Mouse (Mus musculus) limb, embryonic 10.5 days (tissue): Measurements from ENCODE around the gene Lcp1. TPM values are rescaled to one million over a fixed set of nuclear protein-coding genes. Genes with fewer than 3 reads are reported as not detected.

Experiments used
- DNase-seq: peaks from one replicate; pipeline ENCODE4 v3.0.0-alpha.2; 2017; ENCODE audit warnings: low spot score
- H3K27ac ChIP-seq: fragments of 300-500 bp; sonication (generic); 2 replicates; pipeline ENCODE4 v1.5.1; 2016; ENCODE audit warnings: mild to moderate bottlenecking
- H3K27me3 ChIP-seq: fragments of 300-500 bp; sonication (generic); 2 replicates; pipeline ENCODE4 v1.6.1; 2016; ENCODE audit warnings: low read depth, mild to moderate bottlenecking; ENCODE audit not compliant: poor library complexity, severe bottlenecking
- H3K36me3 ChIP-seq: fragments of 300-500 bp; sonication (generic); 2 replicates; pipeline ENCODE4 v1.6.1; 2016; ENCODE audit warnings: mild to moderate bottlenecking, moderate library complexity
- H3K4me1 ChIP-seq: fragments of 300-500 bp; sonication (generic); 2 replicates; pipeline ENCODE4 v1.6.1; 2016
- H3K4me3 ChIP-seq: fragments of 300-500 bp; sonication (generic); 2 replicates; pipeline ENCODE4 v1.5.1; 2016; ENCODE audit warnings: mild to moderate bottlenecking, moderate library complexity
- H3K9me3 ChIP-seq: fragments of 300-500 bp; sonication (generic); replicated peaks from 2 replicates; pipeline ENCODE4 v1.6.1; 2016; ENCODE audit warnings: mild to moderate bottlenecking
- WGBS: fragments of 180-500 bp; shearing (Covaris S2); methylation state at CpG from one replicate; pipeline ENCODE4 v1.1.7; 2016; 5-methylcytosine and 5-hydroxymethylcytosine counted together
- polyA plus RNA-seq: library from polyadenylated mRNA; unstranded; fragments of >200 nt; fragmentation: Nextera tagmentation; extraction: Ambion mirVana; gene quantifications from 2 replicates; pipeline ENCODE4 v1.2.1, GENCODE M21; 2016

Gene Lcp1
- polyA plus RNA-seq, 1 experiment from 2014 or later = 20.4 TPM

- Histone ChIP-seq H3K27me3 (no peaks in the 10 kb centered on the region), H3K4me3 (no peak overlapping the region), H3K36me3 (no peaks in the 10 kb centered on the region), H3K9me3 (no peaks in the 10 kb centered on the region), H3K27ac (no peak overlapping the region), H3K4me1 (no peaks in the 10 kb centered on the region)
- 88% methylated on average over 8 of the region's 8 CpGs for WGBS
- no peak for DNase-seq
These were observed 104.7 kb downstream of the Lcp1 start for GRCm38 (mm10) chr14:75235552-75235951.

DNA sequence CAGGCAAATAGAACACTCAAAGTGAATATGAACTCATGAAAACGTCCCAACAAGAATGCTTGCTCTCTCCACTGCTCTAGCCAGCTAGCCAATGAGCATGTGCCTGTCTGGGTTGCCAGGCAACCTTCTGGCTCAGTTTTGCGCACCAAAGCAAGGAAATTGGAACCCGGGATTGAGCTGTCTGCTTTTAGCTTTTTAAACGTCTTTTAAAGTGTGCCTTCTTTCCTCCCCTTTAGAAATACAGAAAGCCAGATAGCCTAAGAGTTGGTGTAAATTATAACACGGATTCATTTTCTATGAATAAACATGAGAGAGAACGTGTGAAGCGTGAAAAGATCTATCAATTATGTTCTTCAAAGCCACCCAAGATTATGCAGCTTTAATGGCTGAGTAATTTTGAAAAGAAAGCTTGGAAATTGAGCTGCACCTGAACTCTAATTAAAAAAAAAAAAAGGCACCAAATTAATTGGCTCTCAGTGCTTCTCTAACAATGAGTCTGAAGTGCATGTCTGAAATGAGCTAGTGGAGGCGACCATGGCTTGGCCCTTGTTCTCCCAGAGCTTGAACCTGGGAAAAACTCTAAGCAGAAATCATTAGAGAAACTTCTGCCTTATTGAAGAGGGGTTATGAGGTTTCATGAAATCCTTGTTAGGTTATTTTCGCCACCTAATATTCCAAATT is 105.2 kb downstream of the Lcp1 start:
- no peak overlapping the region for H3K4me3 ChIP-seq
- 69% methylated on average over 9 of the region's 9 CpGs for WGBS
- H3K9me3 ChIP-seq = no peaks in the 10 kb centered on the region
- no peaks in the 10 kb centered on the region for H3K36me3 ChIP-seq
- no peaks in the 10 kb centered on the region for H3K27me3 ChIP-seq
- no peak for DNase-seq
- H3K27ac ChIP-seq = no peak overlapping the region
- H3K4me1 ChIP-seq = no peaks in the 10 kb centered on the region

DNA sequence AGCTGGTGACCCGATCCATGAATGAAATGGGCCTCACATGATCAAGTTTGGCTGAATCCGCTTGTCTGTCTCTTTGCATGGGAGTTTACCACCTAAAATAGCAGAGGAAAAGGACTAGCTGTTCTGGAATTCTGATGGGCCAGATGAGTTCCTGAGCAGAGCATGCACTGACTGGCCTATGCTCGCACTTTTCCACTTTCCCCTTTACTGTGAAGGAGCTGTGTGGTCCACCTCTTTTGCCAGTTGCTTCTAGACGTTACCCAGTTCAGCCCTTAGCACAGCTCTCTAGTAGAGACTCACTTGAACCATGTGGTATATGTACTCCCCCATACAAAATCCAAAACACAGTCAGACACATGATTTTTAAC is 105.7 kb downstream of the Lcp1 start:
- Histone ChIP-seq H3K27me3 (no peaks in the 10 kb centered on the region), H3K9me3 (no peaks in the 10 kb centered on the region), H3K4me1 (no peaks in the 10 kb centered on the region), H3K36me3 (no peaks in the 10 kb centered on the region), H3K27ac (no peak overlapping the region), H3K4me3 (no peak overlapping the region)
- WGBS = 87% methylated on average over 4 of the region's 4 CpGs
- no peak for DNase-seq

DNA sequence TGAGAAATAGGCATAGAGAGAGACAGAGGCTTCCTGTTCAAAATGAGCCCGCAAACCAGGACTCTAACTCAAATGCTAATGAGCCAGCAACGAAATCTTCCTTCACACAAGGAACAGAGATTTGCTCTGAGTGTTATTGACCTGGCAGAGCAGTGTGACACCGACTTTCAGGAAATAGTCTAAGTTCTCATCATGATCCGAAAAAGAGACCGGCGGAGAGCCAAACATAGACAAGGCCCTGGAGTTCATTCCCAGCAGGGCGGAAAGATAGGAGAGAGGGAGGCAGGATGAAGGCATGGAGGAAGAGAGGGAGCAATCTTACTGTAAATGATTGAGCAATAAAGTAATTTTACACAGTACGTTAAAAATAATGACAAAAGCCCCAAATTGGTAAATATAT is 106.2 kb downstream of the Lcp1 start:
- Histone ChIP-seq H3K27ac (no peak overlapping the region), H3K4me3 (no peak overlapping the region), H3K36me3 (no peaks in the 10 kb centered on the region), H3K27me3 (no peaks in the 10 kb centered on the region), H3K4me1 (no peaks in the 10 kb centered on the region), H3K9me3 (no peaks in the 10 kb centered on the region)
- WGBS = 90% methylated on average over 8 of the region's 8 CpGs
- DNase-seq = no peak

DNA sequence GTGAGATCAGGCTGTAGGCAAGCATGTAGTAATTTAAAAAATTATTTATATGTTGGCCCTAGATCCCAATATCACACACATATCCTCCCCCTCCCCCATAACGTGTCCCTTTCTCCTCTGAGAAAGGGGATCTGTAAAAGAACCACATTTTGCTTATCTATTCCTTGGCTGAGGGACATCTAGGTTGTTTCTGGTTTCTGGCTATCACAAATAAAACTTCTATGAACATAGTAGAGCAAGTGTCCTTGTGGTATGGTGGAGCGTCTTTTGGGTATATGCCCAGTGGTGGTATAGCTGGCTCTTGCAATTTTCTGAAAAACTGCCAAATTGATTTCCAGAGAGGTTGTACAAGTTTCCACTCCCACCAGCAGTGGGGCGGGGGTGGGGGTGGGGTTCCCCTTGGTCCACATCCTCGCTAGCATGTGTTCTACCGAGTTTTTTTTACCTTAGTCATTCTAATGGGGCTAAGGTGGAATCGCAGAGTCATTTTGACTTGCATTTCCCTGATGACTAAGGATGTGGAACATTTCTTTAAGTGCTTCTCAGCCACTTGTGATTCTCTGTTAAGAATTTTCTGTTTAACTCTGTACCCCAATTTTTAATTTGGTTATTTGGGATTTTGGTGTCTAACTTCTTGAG is 107.3 kb downstream of the Lcp1 start:
- Histone ChIP-seq H3K27ac (no peak overlapping the region), H3K4me3 (no peak overlapping the region), H3K27me3 (no peaks in the 10 kb centered on the region), H3K36me3 (no peaks in the 10 kb centered on the region), H3K4me1 (no peaks in the 10 kb centered on the region), H3K9me3 (no peaks in the 10 kb centered on the region)
- DNase-seq = no peak
- 89% methylated on average over 6 of the region's 6 CpGs for WGBS

- no peaks in the 10 kb centered on the region for H3K27me3 ChIP-seq
- no peak within 1 kb of the TSS for H3K4me3 ChIP-seq
- no peak for DNase-seq
- no peak within 1 kb of the TSS for H3K27ac ChIP-seq
- H3K4me1 ChIP-seq = no peaks in the 10 kb centered on the region
- 88% methylated on average over 5 of the region's 5 CpGs for WGBS
- no peaks in the 10 kb centered on the region for H3K36me3 ChIP-seq
- no peaks in the 10 kb centered on the region for H3K9me3 ChIP-seq
These were observed 111.2 kb downstream of the Lcp1 start, which contains the start of gene Cpb2 for GRCm38 (mm10) chr14:75242087-75242486. Gene Cpb2, plus strand, starts transcription at chr14:75242287.

DNA sequence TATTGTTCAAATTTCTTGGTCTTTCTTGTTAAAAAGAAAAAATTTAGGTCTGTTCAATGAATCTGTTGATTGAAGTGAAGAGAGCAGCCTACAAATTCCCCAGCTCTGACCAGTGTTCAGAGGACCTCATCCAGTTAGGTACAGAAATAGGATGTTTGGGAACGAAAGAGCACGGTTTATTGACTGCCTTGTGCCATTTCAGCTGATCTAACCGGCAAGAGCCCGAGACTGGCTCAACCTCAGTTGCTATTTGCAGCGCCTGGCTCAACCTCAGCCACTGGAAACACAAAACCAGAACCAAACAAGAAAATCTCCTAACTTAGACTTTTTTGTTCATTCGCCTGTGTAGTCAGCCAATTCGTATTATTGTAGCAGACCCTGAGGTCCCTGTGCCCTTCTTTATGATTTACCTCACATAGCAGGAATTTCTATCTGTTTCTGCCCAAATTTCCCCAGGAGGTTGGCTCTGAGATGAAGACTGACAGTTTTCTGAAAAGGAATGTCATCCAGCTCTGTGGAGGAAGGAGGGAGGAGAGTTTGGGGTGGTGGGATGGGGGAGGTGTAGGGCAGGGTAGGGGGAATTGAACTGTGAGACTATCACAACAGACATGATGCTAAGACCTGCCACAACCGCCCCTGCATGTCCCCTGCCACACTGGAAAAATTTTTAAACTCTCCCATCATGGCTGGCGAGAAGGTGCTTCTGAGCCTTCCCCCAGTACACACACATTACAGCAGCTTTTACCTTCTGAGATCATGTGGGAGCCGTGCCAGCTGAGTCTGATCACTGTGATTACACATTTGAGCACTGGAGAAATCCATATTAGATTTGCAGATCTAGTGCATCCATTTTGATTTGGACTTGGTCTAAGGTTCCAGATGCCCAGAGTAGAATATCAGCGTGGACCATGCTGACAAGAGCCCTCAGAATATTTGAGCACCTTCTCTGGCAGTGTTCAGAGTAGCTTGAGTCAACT is 115.4 kb downstream of the Lcp1 start:
- no peaks in the 10 kb centered on the region for H3K27me3 ChIP-seq
- H3K4me3 ChIP-seq = no peak overlapping the region
- H3K9me3 ChIP-seq = no peaks in the 10 kb centered on the region
- no peaks in the 10 kb centered on the region for H3K36me3 ChIP-seq
- no peak overlapping the region for H3K27ac ChIP-seq
- H3K4me1 ChIP-seq = no peaks in the 10 kb centered on the region
- DNase-seq = no peak
- 87% methylated on average over 11 of the region's 11 CpGs for WGBS

- no peaks in the 10 kb centered on the region for H3K27me3 ChIP-seq
- no peaks in the 10 kb centered on the region for H3K4me1 ChIP-seq
- no peak overlapping the region for H3K4me3 ChIP-seq
- H3K27ac ChIP-seq = no peak overlapping the region
- DNase-seq = no peak
- 86% methylated on average over 3 of the region's 3 CpGs for WGBS
- H3K36me3 ChIP-seq = no peaks in the 10 kb centered on the region
- H3K9me3 ChIP-seq = no peaks in the 10 kb centered on the region
These were observed 119.5 kb downstream of the Lcp1 start for GRCm38 (mm10) chr14:75250432-75250831.

DNA sequence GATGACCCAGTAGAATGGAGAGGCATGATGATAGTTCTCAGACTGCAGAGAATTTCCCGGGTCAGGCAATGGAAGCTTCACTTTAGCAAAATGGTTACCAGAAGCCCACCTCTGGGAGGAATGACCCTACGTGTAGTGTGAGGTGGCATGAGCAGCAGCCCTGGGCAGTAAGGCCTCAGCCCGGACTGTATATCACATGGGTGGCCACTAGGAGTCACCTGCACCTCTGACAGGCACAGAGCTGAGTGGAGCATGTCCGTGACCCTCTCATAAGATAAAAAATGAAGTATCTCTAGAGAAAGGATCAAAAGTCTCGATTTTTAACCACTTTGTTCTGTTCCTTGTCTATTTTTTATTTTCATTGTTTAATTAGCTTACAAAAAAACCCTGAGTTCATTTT is 125.6 kb downstream of the Lcp1 start:
- no peak overlapping the region for H3K4me3 ChIP-seq
- no peaks in the 10 kb centered on the region for H3K36me3 ChIP-seq
- no peak for DNase-seq
- no peaks in the 10 kb centered on the region for H3K9me3 ChIP-seq
- no peaks in the 10 kb centered on the region for H3K4me1 ChIP-seq
- WGBS = 49% methylated on average over 5 of the region's 5 CpGs
- H3K27me3 ChIP-seq = no peaks in the 10 kb centered on the region
- H3K27ac ChIP-seq = no peak overlapping the region

- H3K36me3 ChIP-seq = no peaks in the 10 kb centered on the region
- no peak overlapping the region for H3K27ac ChIP-seq
- no peaks in the 10 kb centered on the region for H3K9me3 ChIP-seq
- DNase-seq = no peak
- no peak overlapping the region for H3K4me3 ChIP-seq
- no peaks in the 10 kb centered on the region for H3K27me3 ChIP-seq
- 91% methylated on average over 5 of the region's 5 CpGs for WGBS
- no peaks in the 10 kb centered on the region for H3K4me1 ChIP-seq
These were observed 138.6 kb downstream of the Lcp1 start for GRCm38 (mm10) chr14:75269531-75269930.

DNA sequence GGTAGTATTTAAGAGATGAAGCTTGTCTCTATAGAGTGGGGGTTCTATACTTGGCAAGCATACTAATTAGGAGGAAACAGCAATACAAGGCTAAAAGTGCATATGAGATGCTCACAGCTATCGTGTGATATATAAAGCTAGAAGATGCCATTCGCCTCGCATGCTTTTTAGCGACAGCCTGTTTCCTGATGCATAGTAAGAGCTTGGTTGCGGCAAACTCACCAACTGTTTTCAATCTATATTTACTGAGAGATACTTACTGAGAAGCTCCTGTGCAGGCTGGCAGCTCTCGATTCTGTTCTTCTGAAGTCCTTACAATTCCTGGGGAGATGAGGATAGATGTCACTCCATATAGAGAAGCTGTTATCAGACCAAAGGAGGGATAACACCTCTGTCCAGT is 148.8 kb downstream of the Lcp1 start:
- Histone ChIP-seq H3K4me1 (peaks cover 6% of the 10 kb centered on the region), H3K27ac (no peak overlapping the region), H3K4me3 (no peak overlapping the region), H3K27me3 (no peaks in the 10 kb centered on the region), H3K9me3 (no peaks in the 10 kb centered on the region), H3K36me3 (no peaks in the 10 kb centered on the region)
- DNase-seq = no peak
- 88% methylated on average over 6 of the region's 6 CpGs for WGBS

DNA sequence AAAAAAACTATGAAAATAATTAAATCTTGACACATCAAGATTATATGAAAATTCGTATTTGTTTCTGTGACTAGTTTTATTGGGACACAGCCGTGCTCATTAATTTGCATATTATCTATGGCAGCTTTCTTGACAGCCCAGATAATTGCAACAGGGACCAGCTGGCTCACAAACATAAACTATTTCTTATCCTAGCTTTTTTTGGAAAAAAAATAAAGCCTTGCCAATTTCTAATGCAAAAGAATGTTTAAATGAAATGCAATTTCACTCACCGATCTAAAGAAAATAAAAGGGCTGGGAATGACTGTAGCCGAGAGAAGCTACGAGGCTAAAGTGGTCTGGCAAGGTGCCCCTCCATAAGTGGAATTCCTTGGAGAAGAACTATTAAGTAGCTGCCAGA is 149.5 kb downstream of the Lcp1 start:
- Histone ChIP-seq H3K36me3 (no peaks in the 10 kb centered on the region), H3K27ac (no peak overlapping the region), H3K4me1 (peaks cover 12% of the 10 kb centered on the region), H3K9me3 (no peaks in the 10 kb centered on the region), H3K27me3 (no peaks in the 10 kb centered on the region), H3K4me3 (no peak overlapping the region)
- 83% methylated on average over 5 of the region's 5 CpGs for WGBS
- no peak for DNase-seq
